26 mouse cellular contexts compared by ENCODE assay signal in genomic region chr1:186922489-186923370, GRCm38 (mm10). TPM values are rescaled to one million over a fixed set of nuclear protein-coding genes. Genes with fewer than 3 reads are reported as not detected.
DNase-seq lines count a peak whose midpoint lies in the region; ATAC-seq lines count a peak whose summit lies in the region.
"Had no signal": no experiment of that assay in that cellular context is flagged by ENCODE, and none has a peak within 500 bp of the region (broad histone marks: within the 10 kb centered on the region; RNA-seq: fewer than 3 reads in every experiment).

No protein-coding gene starts in this region.

- ATAC-seq in hindbrain, embryonic 12.5 days (ENCODE audit: low FRiP score): peak; percentile 50; the same call in 1 of the 2 replicates
- ATAC-seq in hindbrain, embryonic 13.5 days (ENCODE audit: low FRiP score): no peak
- peak; percentile 76 for ATAC-seq in neural tube, embryonic 11.5 days (ENCODE audit: insufficient read depth, low FRiP score, low TSS enrichment)
- ATAC-seq: liver, embryonic 12.5 days had no signal

- peak overlapping the region; percentile 21; the same call in 1 of the 2 replicates for H3K4me2 ChIP-seq in hindbrain, embryonic 12.5 days (replicated peaks)
- no peak overlapping the region for H3K4me2 ChIP-seq in hindbrain, embryonic 13.5 days
- peak overlapping the region; percentile 13; the same call in 1 of the 2 replicates for H3K4me2 ChIP-seq in neural tube, embryonic 11.5 days (ENCODE audit: low read depth)
- H3K4me2 ChIP-seq: embryonic facial prominence, embryonic 12.5 days; heart, embryonic 12.5 days; limb, embryonic 12.5 days; liver, embryonic 12.5 days had no signal

- no peaks in the 10 kb centered on the region for H3K36me3 ChIP-seq in hindbrain, embryonic 12.5 days
- no peaks in the 10 kb centered on the region for H3K36me3 ChIP-seq in hindbrain, embryonic 13.5 days
- H3K36me3 ChIP-seq in neural tube, embryonic 11.5 days (ENCODE audit: control insufficient read depth, insufficient read depth, low read length): no peaks in the 10 kb centered on the region
- H3K36me3 ChIP-seq: embryonic facial prominence, embryonic 12.5 days; G1E; heart, embryonic 12.5 days; limb, embryonic 12.5 days; liver, embryonic 12.5 days had no signal

- peaks cover 17% of the 10 kb centered on the region for H3K4me1 ChIP-seq in hindbrain, embryonic 12.5 days
- peaks cover 19% of the 10 kb centered on the region for H3K4me1 ChIP-seq in hindbrain, embryonic 13.5 days (replicated peaks)
- H3K4me1 ChIP-seq in neural tube, embryonic 11.5 days (ENCODE audit: control insufficient read depth, insufficient read depth, low read length): no peaks in the 10 kb centered on the region
- H3K4me1 ChIP-seq: liver, embryonic 12.5 days; megakaryocyte, embryonic 14.5 days had no signal

- no peak overlapping the region for H3K9ac ChIP-seq in hindbrain, embryonic 12.5 days
- no peak overlapping the region for H3K9ac ChIP-seq in hindbrain, embryonic 13.5 days
- H3K9ac ChIP-seq in neural tube, embryonic 11.5 days (ENCODE audit: low read length): no peak overlapping the region
- H3K9ac ChIP-seq: embryonic facial prominence, embryonic 12.5 days; heart, embryonic 12.5 days; limb, embryonic 12.5 days; liver, embryonic 12.5 days had no signal

- H3K27me3 ChIP-seq in hindbrain, embryonic 12.5 days: peaks cover 27% of the 10 kb centered on the region
- H3K27me3 ChIP-seq in hindbrain, embryonic 13.5 days: peaks cover 23% of the 10 kb centered on the region
- peaks cover 3% of the 10 kb centered on the region; the same call in 1 of the 2 replicates for H3K27me3 ChIP-seq in neural tube, embryonic 11.5 days (ENCODE audit: control insufficient read depth, insufficient read depth, low read length)
- H3K27me3 ChIP-seq: embryonic facial prominence, embryonic 12.5 days; heart, embryonic 12.5 days; limb, embryonic 12.5 days; liver, embryonic 12.5 days; megakaryocyte, embryonic 14.5 days had no signal

- H3K9me3 ChIP-seq in hindbrain, embryonic 12.5 days (replicated peaks): no peaks in the 10 kb centered on the region
- no peaks in the 10 kb centered on the region for H3K9me3 ChIP-seq in hindbrain, embryonic 13.5 days
- no peaks in the 10 kb centered on the region for H3K9me3 ChIP-seq in neural tube, embryonic 11.5 days (ENCODE audit: control insufficient read depth, low read length)
- H3K9me3 ChIP-seq: embryonic facial prominence, embryonic 12.5 days; heart, embryonic 12.5 days; limb, embryonic 12.5 days; liver, embryonic 12.5 days had no signal

- no peak overlapping the region for H3K27ac ChIP-seq in hindbrain, embryonic 12.5 days
- H3K27ac ChIP-seq in hindbrain, embryonic 13.5 days: no peak overlapping the region
- H3K27ac ChIP-seq in neural tube, embryonic 11.5 days (ENCODE audit: low read depth, low read length): no peak overlapping the region
- H3K27ac ChIP-seq: embryonic facial prominence, embryonic 12.5 days; limb, embryonic 12.5 days; liver, embryonic 12.5 days had no signal

- no peak overlapping the region for H3K4me3 ChIP-seq in hindbrain, embryonic 12.5 days
- no peak overlapping the region for H3K4me3 ChIP-seq in hindbrain, embryonic 13.5 days
- H3K4me3 ChIP-seq in neural tube, embryonic 11.5 days (ENCODE audit: low read depth, low read length): no peak overlapping the region
- H3K4me3 ChIP-seq: embryonic facial prominence, embryonic 12.5 days; erythroblast, embryonic 14.5 days; heart, embryonic 12.5 days; limb, embryonic 12.5 days; liver, embryonic 12.5 days; megakaryocyte, embryonic 14.5 days had no signal

- 19% methylated on average over 17 of the region's 17 CpGs for WGBS in hindbrain, embryonic 12.5 days
- WGBS in hindbrain, embryonic 13.5 days: 13% methylated on average over 17 of the region's 17 CpGs
- WGBS in neural tube, embryonic 11.5 days: 20% methylated on average over 17 of the region's 17 CpGs

- DNase-seq in ES-CJ7 (ENCODE audit: low read depth, low spot score) (peak; percentile 96), ZHBTc4 (ENCODE audit: low read depth, low spot score) (peak; percentile 92)
- DNase-seq in neural tube, embryonic 11.5 days (ENCODE audit: low spot score): peak; percentile 61
- DNase-seq in urinary bladder, postnatal 14 days (ENCODE audit: low spot score): no peak
- no peak for DNase-seq in testis, postnatal 10 days (ENCODE audit: low spot score)
- DNase-seq: adrenal gland, postnatal 36 days; cerebellum, adult 18-20 months; cerebellum, postnatal 25 days; heart, adult 11 months; kidney, adult 8-10 months; kidney, postnatal 14 days; layer of hippocampus, adult 9-11 months; lung, adult 2 months; right cerebral cortex, adult 18-20 months; thymus, postnatal 14 days had no signal

RNA-seq across cellular contexts. Expression of gene D1Pas1, which starts 44.5 kb away (rescaled TPM):
- 0.10 and 0.39 TPM in 2 replicates for polyA plus RNA-seq in hindbrain, embryonic 12.5 days (2016; fragmentation: Nextera tagmentation; extraction: Ambion mirVana)
- 0.21 and 0.23 TPM in 2 replicates for polyA plus RNA-seq in hindbrain, embryonic 13.5 days (2015; fragmentation: Nextera tagmentation; extraction: Ambion mirVana)
- 0.28 TPM in 1 of 2 replicates, not detected in the other for polyA plus RNA-seq in neural tube, embryonic 11.5 days (2014; fragmentation: Nextera tagmentation; extraction: Ambion mirVana)
- polyA plus RNA-seq: C2C12; embryonic facial prominence, embryonic 12.5 days; erythroblast, embryonic 14.5 days; G1E; liver, embryonic 12.5 days; lung, adult 2 months; small intestine, adult 2 months had no signal

Comparison
In these comparisons a context has a peak if more than half of its experiments do, and no peak if none do; other contexts are left out.
1. DNase-seq: peak in ES-CJ7 (single experiment), ZHBTc4 (single experiment) and neural tube, embryonic 11.5 days (single experiment); none in urinary bladder, postnatal 14 days (single experiment) and testis, postnatal 10 days (single experiment).